Mouse (Mus musculus) hematopoietic stem cell, adult 5-6 weeks (primary cell): ENCODE results near the gene Ghrh. TPM values are rescaled to one million over a fixed set of nuclear protein-coding genes. Genes with fewer than 3 reads are reported as not detected.
"Not testable (repeated sequence)": the region's sequence is repeated elsewhere in the genome, so short reads cannot be mapped to it uniquely, and the experiment has no call there.

ENCODE experiments used
- ATAC-seq, 2 experiments: fragments of 125-278 bp in 1 of 2; replicated peaks in 1 of 2; 2 replicates each; pipeline ENCODE4 v1.8.0; 2016 to 2017; ENCODE audit warnings: inconsistent platforms in 2 of 2, mild to moderate bottlenecking in 2 of 2, moderate number of reproducible peaks in 2 of 2, low read depth in 1 of 2, moderate TSS enrichment in 1 of 2; ENCODE audit not compliant: low FRiP score in 2 of 2, poor library complexity in 2 of 2, severe bottlenecking in 2 of 2, insufficient read depth in 1 of 2, low TSS enrichment in 1 of 2
- total RNA-seq: library from RNA; stranded (forward); fragments of 172-1452, 232-1000 nt; gene quantifications from 2 replicates; pipeline ENCODE4 v1.2.3, GENCODE M21; 2017

The Ghrh gene
- total RNA-seq = not detected in 2 replicates

GRCm38 (mm10) chr2:157347361-157348159 is at the start of gene Ghrh:
TSS of gene Ghrh (minus strand) at chr2:157347506.
- ATAC-seq = no peak

GRCm38 (mm10) chr2:157395960-157396359 is 48.7 kb upstream of the Ghrh start:
- peak; percentile 81 to 91 for ATAC-seq

- ATAC-seq = no peak
These were observed 48.1 kb upstream of the Ghrh start for GRCm38 (mm10) chr2:157395371-157395770.

GRCm38 (mm10) chr2:157394868-157395267 is 47.6 kb upstream of the Ghrh start:
- ATAC-seq = no peak

GRCm38 (mm10) chr2:157393549-157393948 is 46.2 kb upstream of the Ghrh start:
- no peak for ATAC-seq

- ATAC-seq = no peak
These were observed 45.0 kb upstream of the Ghrh start for GRCm38 (mm10) chr2:157392331-157392730.

- no peak for ATAC-seq
These were observed 42.2 kb upstream of the Ghrh start for GRCm38 (mm10) chr2:157389591-157389921.

- ATAC-seq = not testable (repeated sequence)
These were observed 41.7 kb upstream of the Ghrh start for GRCm38 (mm10) chr2:157388901-157389590.

- no peak for ATAC-seq
These were observed 37.5 kb upstream of the Ghrh start for GRCm38 (mm10) chr2:157384836-157385235.

- ATAC-seq = no peak
These were observed 29.7 kb upstream of the Ghrh start for GRCm38 (mm10) chr2:157376995-157377394.

GRCm38 (mm10) chr2:157375794-157376757 is 28.8 kb upstream of the Ghrh start:
- no peak for ATAC-seq

- no peak for ATAC-seq
These were observed 27.7 kb upstream of the Ghrh start for GRCm38 (mm10) chr2:157375051-157375450.

GRCm38 (mm10) chr2:157373681-157374080 is 26.4 kb upstream of the Ghrh start:
- ATAC-seq = no peak

GRCm38 (mm10) chr2:157371696-157372095 is 24.4 kb upstream of the Ghrh start:
- ATAC-seq = no peak

GRCm38 (mm10) chr2:157367991-157368390 is 20.7 kb upstream of the Ghrh start:
- ATAC-seq = peak in 1 of 2 experiments; percentile 36; a peak in 2 of 4 replicates

GRCm38 (mm10) chr2:157367184-157367893 is 20.0 kb upstream of the Ghrh start, which contains the start of gene Manbal:
TSS of gene Manbal (plus strand) at chr2:157367594.
- ATAC-seq = peak; percentile 84 to 88

- 0 out of 4 replicates have a peak, but pooled peaks of 1 of the 2 experiments have one; percentile 3 for ATAC-seq
These were observed 19.5 kb upstream of the Ghrh start for GRCm38 (mm10) chr2:157366762-157367161.
